Mouse (Mus musculus) gonadal fat pad, adult 2 months (tissue): ENCODE results near the gene Ccr5. TPM values are rescaled to one million over a fixed set of nuclear protein-coding genes. Genes with fewer than 3 reads are reported as not detected.

Experiments
- DNase-seq: peaks from one replicate; pipeline ENCODE4 v3.0.0-alpha.2; 2012; ENCODE audit warnings: low read depth
- polyA plus RNA-seq: library from polyadenylated mRNA; depleted of rRNA; stranded (reverse); fragments of >200 nt; gene quantifications from 2 replicates; pipeline ENCODE4 v1.2.3, GENCODE M21; 2012; rRNA removed

Gene Ccr5
- polyA plus RNA-seq, 1 experiment, result 3.1 TPM

GRCm38 (mm10) chr9:124138055-124138775, 16.9 kb downstream of the Ccr5 start:
- no peak for DNase-seq

- no peak for DNase-seq
Measured at GRCm38 (mm10) chr9:124143678-124144077, 22.3 kb downstream of the Ccr5 start.

GRCm38 (mm10) chr9:124146307-124146706, 25.0 kb downstream of the Ccr5 start:
- DNase-seq, result no peak

Other genes starting within 250 kb of the Ccr5 start
- gene Ccr1, start 152.9 kb upstream of the Ccr5 start, polyA plus RNA-seq, result 2.5 and 4.5 TPM in 2 replicates
- gene Ccr1l1, start 143.1 kb upstream of the Ccr5 start, polyA plus RNA-seq, result 0.20 and 0.28 TPM in 2 replicates
- gene Ccr3, start 99.6 kb upstream of the Ccr5 start, polyA plus RNA-seq, result 0.16 and 0.23 TPM in 2 replicates
- gene Ccr2, start 19.6 kb upstream of the Ccr5 start, polyA plus RNA-seq, result 5.6 and 8.2 TPM in 2 replicates
- 5.9 and 6.5 TPM in 2 replicates for gene 2010315B03Rik, start 191.2 kb downstream of the Ccr5 start, polyA plus RNA-seq